Mouse (Mus musculus): ENCODE results near the gene Ebf1. TPM values are rescaled to one million over a fixed set of nuclear protein-coding genes. Genes with fewer than 3 reads are reported as not detected.

Ebf1 gene
- total RNA-seq, 2 experiments from 2014 or later: 29.5 to 35.3 TPM

DNA sequence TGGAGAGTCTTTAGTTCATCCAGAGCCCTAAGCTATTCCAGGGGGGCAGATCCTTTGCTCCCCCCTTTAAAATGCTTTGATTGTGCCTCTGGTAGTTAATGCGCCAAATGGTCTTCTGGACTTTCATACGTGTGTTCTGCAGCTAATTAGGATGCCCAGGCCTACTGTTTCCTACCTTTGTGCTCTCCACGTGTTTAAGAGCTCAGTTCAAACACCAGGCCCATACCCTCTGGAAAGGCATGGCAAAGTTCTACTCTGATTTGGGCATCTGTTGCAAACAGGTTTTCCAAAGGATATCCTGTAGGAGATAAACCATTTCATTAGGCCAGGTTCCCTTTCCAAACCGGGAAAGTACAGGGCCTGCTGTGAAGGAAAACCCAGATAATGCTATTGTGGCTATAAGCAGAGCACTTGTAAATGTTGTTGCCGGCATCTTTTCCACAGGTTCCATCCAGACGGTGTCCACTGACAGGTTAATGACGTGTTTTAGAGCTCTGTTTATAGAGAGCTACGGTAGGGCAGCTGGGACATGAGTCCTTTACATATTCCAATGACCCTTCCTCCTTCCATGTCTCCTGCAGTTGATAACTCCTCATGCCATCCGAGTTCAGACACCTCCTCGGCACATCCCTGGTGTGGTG lies 306.9 kb downstream of the Ebf1 start:
- intact Hi-C loops (cut with DNase I): no loop called here
- DNase-seq: no peak

DNA sequence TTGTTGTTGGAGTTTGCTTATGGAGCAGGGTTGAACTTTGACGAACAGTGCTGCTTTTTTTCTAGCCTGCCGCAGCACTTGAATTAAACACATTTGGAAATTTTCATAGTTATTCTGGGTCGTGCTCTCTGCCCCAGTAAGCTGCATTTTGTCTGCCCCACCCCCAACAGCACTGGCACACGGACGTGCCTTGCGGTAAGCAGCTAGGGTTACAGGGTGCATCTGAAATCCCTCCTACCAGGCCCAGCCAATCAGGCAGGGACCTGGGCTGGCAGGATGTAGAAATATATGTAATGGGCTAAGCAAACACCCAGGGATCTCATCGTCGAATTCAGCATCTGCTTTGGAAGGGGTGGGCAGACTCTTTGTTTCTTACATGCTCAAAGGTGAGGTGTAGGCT lies 307.8 kb downstream of the Ebf1 start:
- no peak for DNase-seq

DNA sequence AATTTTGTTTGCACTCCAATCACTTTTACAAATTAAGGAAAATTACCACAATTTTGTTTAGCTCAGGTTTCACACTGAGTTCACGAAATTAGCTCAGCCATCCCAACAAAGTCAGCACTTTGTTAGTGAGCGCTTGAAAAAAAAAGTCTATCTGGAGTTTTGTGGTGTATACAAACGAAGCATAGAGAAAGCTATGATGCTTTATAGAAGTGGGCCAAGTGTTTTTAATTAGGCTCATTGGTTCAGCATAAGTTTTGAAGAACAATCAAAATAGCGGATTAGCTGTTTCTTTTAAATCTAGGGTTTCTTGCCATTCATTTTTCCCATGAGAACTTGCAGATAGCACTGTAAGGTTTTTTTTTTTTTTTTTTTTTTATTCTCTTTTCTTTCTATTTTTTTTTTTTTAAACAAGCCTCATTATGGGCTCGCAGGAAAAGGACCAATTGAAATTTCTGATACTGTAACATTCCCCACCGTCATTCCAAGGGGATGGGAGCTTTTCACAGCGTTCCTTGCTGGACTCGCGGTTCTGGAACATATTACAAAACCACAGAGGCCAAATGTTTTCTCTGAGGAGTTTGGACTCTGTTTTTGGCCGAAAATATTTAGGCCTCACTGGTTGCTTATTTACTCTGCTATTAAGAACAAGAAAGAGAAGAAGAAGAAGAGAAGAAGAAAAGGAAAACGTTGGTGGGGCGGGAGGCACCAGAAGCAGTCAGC lies 308.8 kb downstream of the Ebf1 start:
- DNase-seq: peak; percentile 50
- intact Hi-C loops (cut with DNase I): no loop called here

More for the DNA sequence above, 307.8 kb downstream of the Ebf1 start:
- intact Hi-C loops (cut with DNase I): no loop called here

DNA sequence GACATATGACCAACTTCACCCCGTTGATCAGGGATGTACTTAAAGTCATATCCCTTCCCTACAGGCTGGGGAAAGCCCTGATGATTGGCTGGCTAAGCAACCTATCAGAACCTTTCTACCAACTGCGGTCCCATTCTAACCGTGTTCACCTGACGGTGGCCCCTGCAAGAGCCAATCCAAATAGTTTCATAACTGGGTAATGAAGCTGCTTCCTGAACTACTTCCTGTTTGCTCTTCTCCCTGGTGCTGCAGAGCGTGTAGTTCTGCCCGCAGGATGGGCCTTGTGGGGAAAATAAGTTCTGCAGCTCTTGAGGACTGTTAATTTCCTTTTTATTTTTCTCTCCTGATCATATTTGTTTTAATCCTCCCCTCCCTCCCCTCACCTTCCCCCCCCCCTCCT lies 311.3 kb downstream of the Ebf1 start:
- no peak for DNase-seq
- intact Hi-C loops (cut with DNase I): no loop called here

DNA sequence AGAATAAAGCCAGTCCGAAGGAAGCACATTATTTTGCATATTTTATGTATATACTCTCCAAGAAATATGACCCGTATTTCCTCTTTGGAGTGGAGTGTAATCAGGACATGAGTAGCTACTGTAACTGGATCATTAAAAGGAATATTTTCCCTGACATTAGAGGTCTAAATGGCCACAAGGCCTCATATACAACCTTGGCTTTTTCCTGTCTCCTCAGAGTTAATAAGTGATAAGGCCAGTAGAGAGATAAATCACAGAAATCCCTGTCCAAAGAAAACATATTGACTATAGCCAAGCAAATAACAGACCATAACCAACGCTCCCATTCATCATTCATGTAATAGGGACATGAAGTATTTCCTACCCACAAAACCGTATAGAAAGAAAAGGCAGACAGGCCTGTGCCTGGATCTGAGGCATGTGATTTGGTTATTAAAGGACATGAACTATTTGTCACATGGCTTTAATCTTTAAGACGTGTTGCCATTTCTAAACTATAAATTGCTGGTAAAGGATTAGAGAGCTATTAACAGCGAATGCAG lies 315.9 kb downstream of the Ebf1 start:
- intact Hi-C loops (cut with DNase I): no loop called here
- DNase-seq: no peak

DNA sequence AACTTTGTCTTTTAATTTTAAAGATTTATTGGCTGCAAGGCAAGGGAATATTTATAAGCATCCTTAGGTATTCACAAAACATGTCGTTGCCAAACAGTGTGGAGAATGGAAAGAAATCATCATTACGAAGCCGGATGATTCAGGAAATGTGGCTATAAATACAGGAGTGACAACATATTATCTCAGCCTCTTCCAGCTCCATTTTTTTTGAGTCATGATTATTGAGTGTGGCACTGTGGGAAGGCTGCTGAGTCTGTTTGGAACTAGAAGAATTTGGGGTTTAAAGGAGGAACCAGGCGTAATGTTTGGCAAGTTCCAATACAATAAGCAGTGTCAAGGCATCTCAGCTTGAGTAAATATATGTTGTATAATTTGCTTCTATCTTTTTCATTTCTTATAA lies 326.7 kb downstream of the Ebf1 start:
- intact Hi-C loops (cut with DNase I): no loop called here
- no peak for DNase-seq

DNA sequence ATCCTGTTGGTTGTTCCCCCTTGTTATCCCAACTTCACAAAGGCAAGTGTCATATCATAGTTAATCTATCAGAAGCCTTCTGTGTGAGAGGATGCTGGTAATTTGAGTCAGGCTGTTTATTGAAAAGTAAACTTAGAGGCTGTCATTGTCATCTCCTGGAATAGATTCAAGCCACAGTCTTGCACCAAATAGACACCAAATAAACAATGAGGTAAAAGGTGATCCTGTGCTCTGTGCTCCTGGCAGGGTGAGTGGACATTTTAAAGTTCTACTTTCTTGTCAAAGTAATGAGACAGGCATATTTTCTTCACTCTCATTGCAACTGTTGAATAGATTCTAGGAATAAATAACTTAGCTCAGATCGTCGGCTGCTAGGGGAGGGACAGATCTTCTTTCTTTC lies 327.3 kb downstream of the Ebf1 start:
- no peak for DNase-seq
- intact Hi-C loops (cut with DNase I): no loop called here

DNA sequence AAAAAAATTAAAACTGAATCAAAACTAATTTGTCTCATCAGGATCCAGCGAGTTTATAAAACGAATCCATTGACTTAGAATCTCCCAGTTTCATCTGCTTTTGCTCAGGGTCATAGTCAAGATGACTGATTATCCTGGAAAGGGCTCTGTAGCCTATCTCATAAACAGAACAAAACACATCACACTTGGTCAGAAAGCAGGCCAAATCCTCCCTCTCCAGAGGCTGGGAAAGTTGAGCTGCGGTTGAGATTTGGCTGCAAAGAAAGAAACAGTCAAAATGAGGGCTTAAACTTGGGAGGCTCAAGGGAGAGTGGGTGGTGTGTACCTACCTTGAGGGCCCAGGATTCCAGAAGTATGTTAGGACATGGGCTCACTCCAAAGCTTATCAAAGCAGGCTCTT lies 329.5 kb downstream of the Ebf1 start:
- intact Hi-C loops (cut with DNase I): no loop called here
- DNase-seq: no peak

DNA sequence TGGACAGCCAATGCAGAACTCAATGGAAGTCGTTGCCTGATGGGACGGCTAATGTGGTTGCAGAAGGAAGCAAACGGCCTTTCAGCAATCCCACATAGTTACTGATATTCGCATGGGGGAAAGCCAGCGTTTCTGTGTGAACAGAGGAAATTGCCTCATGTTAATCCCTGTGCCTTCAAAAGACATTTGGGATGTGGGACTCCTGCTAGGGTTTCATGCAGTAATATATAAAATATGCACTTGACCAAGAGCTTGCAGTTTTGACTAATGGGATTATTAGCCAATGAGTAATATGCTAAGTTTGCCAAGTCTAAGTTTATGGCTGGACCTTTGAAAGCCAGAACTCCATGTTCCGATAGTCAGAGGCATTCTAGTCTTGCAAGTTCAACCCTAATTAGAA lies 331.4 kb downstream of the Ebf1 start:
- DNase-seq: peak; percentile 37 to 54
- intact Hi-C loops (cut with DNase I): no loop called here

DNA sequence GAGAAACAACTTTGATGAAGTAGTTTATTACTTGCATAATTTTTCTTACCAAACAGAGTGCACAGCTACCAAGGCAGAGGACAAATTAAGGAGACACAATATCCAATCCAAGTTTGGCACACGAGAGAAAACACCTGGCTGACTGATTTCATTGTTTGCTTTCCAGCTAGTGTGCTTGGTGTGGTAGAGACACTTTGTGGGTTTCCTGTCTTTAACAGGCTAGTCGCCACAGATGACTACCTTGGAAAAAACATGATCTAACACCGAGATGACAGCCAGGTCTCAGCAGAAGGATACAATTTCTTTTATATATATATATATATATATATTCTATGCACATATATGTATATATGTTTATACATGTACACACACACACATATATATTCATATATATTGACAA lies 332.0 kb downstream of the Ebf1 start:
- DNase-seq: no peak
- intact Hi-C loops (cut with DNase I): no loop called here

DNA sequence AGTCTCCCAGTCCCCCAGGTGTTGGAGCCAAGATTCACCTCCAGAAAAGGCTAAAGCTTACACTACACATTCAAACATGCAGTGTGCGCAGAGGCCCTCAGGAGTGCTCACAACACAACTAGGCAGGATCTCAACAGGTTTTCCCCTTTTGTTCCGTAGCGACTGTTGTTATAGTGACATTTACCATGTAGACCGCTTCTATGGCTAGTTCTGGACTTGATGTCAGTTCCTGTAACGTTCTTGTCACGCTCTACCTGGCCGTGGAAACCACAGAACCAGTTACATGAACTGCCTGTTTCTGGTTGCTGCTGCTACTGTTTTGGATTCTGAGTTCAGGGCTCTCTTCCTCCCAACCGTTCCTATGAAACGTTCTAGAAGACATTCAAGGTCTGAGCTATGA lies 333.2 kb downstream of the Ebf1 start:
- intact Hi-C loops (cut with DNase I): no loop called here
- DNase-seq: no peak

DNA sequence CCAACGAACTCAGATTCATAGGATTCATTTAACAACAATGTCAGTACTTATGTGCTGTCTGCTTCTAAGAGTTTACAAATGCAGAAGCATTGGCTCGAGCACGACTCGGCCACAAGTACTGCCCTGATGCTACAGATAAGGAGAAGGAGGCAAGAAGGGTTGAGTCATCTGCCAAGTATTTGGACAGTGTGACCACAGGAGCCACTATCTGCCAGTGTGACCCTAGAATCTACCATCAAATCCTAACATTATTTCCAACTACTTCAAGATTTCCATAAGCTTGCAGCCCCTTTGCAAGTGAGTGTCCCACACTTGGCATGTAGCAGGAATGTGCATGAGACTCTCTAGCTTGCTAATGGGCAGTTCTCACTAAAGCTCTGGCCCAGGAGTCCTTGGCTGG lies 334.4 kb downstream of the Ebf1 start:
- intact Hi-C loops (cut with DNase I): no loop called here
- DNase-seq: no peak

DNA sequence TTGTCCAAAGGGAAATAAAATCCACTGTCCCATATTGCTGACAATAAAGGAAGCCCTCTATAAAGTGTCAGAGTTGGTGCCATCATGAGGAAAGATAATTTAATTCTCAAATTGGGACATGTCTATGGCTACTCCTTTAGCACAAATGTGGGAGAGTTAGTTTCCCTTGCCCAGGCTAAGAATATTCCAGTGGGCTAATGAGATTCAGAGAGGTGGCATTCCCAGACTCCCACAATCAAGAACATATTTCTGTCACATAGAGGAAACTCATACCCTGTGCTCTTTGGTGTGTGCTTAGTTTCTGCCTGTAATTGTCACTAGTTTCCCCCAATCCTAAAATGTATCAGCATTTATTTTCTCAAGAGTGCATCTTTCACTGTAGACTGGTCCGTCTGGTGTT lies 336.2 kb downstream of the Ebf1 start:
- intact Hi-C loops (cut with DNase I): no loop called here
- DNase-seq: no peak

DNA sequence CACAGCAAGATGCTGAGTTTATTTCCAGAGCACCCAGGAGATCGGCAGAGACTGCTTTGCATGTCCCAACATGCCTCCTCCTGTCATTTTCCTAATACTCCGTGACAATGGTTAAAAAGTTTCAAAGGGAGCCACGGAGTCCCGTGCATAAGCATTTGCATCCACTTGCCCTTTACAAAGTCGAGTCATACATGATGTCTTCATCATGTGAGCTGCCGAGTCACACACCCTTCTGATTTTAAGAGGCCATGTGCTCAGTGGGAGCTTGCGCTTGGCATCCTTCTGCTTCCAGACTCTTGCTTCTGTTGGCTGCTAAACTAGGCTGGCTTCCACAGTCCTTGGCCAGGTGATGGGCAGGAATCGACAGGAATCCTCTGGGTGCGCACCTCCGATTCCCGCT lies 336.7 kb downstream of the Ebf1 start:
- intact Hi-C loops (cut with DNase I): no loop called here
- DNase-seq: no peak

DNA sequence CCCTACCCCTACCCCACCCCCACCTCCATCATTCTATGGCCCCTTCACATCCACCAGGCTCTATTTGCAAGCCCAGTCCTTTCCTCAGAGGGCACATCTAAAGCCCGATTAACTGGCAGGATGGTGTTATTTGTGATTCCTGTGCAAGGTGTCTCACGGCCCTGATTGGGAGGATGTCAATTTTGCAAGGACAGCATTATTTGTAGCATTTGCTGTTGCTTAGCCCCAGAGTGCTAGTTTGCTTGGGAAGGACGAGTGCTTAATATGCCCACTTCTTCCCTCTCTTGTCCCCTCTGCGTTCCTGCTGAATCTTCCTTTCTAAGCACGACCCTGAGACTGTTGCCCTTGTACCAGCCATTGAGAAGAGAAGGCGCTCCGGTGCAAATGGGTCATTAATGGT lies 337.2 kb downstream of the Ebf1 start:
- DNase-seq: no peak
- intact Hi-C loops (cut with DNase I): no loop called here

DNA sequence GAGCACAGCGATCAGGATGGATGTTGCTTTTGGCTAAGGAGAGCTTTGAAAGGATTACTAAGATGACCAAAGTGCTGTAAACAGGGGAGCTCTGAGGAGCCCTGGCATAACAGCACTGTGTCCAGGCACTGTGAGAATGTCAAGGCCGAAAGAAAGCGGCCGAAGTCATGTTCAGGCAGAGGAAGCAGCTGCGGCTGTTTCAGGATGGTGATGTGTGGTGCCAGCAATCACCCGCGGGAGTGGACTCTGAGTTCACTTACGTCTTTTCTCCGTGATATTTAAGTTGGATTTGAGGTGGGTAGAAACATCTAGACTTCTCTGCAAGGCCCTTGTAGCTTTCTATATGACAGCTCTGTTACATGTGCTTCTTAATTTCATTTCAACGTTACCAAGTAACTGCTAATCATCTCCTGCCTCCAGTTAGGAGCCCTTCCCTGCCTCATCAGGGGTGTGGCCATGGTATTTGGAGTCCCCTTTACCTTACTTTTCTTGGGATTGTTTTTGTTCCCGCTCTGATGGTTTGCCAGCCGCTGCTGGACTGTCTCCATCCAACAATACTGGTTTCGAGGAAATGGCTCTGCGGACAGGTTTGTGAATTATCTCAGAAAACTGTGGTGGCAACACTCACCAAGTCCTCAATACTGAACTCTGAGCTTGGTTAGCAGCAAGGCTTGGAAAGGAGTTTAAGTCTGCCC lies 345.8 kb downstream of the Ebf1 start:
- intact Hi-C loops (cut with DNase I): no loop called here
- no peak for DNase-seq

DNA sequence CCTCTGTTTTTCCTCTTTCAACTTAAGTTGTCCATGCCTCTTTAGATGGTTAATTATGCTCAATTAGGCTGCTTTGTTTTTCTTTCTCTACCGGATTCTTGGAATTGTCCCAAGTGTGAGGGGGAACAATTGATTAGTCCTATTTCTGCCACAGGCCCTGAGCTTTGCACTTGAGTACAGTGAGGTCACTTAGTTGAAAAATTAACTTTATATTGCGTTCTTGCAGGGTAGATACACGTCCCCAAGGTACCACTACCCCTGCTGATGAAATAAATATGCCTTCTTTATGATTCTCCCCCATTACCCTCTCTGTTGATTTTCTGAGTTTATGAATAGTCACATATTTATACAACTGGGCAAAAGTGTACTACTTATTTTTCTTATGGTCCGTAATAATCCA lies 351.9 kb downstream of the Ebf1 start:
- no peak for DNase-seq

DNA sequence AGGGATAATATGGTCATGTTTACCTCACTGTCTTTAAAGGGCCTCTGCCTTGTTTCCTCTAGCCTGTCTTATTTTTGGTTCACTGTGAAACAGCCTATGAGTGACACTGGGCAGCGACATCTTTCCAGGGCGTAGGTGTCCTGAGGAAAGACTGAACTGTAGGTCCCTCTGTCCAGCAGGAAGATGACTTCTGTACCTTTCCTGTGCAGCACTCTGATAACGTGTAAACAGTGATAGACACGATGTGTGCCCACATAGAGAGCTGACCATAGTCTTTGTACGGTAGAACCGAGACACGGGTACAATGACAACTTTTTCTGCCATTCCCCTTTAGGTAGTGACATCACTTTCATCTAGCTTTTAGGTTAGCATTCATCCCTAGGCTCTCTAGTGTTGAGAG lies 357.2 kb downstream of the Ebf1 start:
- intact Hi-C loops (cut with DNase I): no loop called here
- no peak for DNase-seq

More for the DNA sequence above, 351.9 kb downstream of the Ebf1 start:
- intact Hi-C loops (cut with DNase I): no loop called here

DNA sequence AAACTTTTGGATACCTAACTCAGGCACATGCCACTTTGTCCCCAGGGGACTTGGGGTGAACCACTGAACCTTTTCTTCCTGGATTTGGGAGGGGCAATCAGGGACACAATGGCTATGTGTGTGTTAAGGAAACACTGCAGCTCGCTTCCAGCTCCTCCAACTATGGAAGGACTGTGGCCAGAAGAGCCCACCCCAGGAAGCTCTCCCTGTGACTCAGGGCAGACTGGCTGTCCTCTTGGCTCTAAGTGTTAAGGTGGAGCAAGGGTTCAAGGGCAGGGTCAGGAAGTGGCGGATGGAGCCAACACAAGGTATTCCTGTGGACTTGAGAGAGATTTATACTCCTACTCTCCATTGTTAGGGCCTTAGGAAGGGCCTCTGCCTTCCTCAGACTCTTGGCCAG lies 358.0 kb downstream of the Ebf1 start:
- intact Hi-C loops (cut with DNase I): no loop called here
- DNase-seq: peak; percentile 54 to 59

DNA sequence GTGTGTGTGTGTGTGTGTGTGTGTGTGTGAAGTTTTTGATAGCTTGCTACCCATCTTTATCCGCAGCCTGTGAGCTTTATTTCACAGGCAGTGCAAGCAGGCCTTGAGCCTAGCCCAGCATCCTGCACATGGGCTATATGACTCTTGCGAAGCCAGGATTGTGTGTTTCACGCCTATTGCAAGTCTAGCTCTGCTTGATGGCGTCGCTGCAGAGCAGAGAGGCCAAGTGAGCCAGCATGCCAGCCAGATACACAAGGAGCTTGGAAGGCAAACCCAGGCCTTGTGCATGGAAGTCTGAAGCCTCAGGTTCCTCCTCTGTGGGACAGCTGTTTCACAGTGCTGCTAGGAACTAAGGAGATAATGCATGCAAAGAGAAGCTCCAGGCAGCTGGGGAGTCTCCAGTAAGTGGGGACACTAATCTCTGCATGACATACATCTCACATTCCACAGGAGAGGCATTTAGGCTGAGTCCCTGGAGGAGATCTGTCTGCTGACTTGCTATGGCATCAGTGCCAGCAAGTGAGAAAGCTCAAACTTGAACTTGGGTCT lies 359.2 kb downstream of the Ebf1 start:
- intact Hi-C loops (cut with DNase I): no loop called here
- peak in 1 of 2 experiments; percentile 14 for DNase-seq

DNA sequence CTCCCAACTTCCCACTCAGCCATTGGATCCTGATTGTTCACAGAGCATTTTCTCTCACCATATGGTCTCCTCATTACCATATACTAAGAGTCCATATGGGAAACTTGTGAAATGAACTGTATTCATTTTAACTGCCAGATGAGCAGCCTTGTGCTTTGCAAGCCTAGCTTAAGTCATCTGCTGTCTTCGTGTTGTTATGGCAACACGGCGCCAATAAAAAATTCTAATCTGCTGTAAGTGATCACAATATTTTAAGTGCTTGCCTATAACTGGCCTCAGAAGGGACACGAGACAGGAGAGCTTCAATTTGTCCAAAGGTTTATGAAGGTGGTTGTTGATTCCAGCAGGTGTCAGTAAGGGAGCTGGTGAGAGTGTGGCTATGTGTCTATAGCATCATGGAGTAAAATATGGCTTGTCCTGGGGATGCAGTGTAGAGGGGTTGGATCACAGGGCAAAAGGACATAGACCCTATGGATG lies 360.8 kb downstream of the Ebf1 start:
- intact Hi-C loops (cut with DNase I): no loop called here
- no peak for DNase-seq

Data from heart, postnatal 10 days (tissue).